Mouse (Mus musculus) large intestine, adult 2 months (tissue): ENCODE measurements at regions not wholly inside any gene's neighbourhood (a gene's known extent, or its start where the extent isn't known, plus 50 kb on each side); places are given as distances from the start of the nearest gene placed in this dataset.
"Not testable (repeated sequence)": the region's sequence is repeated elsewhere in the genome, so short reads cannot be mapped to it uniquely, and the experiment has no call there.

Experiments used
- DNase-seq: peaks from one replicate; pipeline ENCODE4 v3.0.0-alpha.2; 2012; ENCODE audit warnings: low read depth, low spot score
- WGBS: fragments of 180-500 bp; shearing (Covaris S2); methylation state at CpG from one replicate; pipeline ENCODE4 v1.1.7; 2018; 5-methylcytosine and 5-hydroxymethylcytosine counted together

DNA sequence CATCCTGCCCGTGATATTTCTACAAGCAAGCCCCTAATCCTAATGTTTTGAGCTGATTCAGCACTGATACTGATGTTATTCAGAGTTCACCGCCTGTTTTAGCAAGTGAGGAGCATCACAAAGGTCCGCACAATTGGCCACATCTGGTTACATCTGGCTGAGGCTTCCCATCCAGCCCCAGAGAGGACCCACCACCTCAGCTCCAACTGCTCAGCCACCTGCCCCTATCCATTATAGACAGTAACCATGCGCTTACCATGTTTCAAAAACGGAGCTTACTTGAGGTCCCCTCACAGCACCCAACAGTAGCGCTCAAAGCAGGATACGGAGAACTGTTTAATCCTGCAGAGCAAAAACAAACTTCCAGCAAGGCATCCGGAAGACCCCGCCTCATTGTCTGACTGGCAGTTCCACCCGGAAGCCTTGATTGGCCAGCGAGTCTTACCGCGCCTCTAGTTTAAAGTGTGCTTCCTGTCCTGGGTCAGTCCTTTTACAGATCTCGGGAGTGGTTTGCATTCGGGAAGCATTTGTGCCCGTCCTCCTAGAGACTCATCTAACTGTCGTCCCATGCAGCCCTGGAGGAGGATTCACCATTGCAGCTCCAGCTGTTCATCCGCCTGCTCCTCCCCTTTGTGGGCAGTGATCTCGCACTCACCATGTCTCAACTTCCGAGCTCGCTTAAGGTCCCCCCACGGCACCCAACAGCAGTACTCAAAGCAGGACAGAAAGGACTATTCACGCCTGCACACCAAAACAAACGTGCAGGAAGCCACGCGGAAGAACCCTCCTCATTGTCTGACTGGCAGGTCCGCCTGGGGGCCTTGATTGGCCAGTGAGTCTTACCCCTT, 69.9 kb upstream of the Zfp825 start:
- whole genome bisulfite sequencing, result 1% methylated on average over 27 of the region's 27 CpGs
- peak; percentile 73 for DNase-seq

GRCm38 (mm10) chr13:74564331-74564727, 70.5 kb upstream of the Zfp825 start:
- DNase-seq, result not testable (repeated sequence)
- 9% methylated on average over 2 of the region's 2 CpGs for WGBS

- DNase-seq, result not testable (repeated sequence)
- WGBS, result 69% methylated on average over 4 of the region's 4 CpGs
These were observed 69.4 kb upstream of the Erap1 start for GRCm38 (mm10) chr13:74569967-74570366.
